Mouse (Mus musculus) limb, embryonic 10.5 days (tissue): ENCODE results near the gene Vps35l. TPM values are rescaled to one million over a fixed set of nuclear protein-coding genes. Genes with fewer than 3 reads are reported as not detected.

Experiments
- DNase-seq: peaks from one replicate; pipeline ENCODE4 v3.0.0-alpha.2; 2017; ENCODE audit warnings: low spot score
- H3K27ac ChIP-seq: fragments of 300-500 bp; sonication (generic); 2 replicates; pipeline ENCODE4 v1.5.1; 2016; ENCODE audit warnings: mild to moderate bottlenecking
- H3K27me3 ChIP-seq: fragments of 300-500 bp; sonication (generic); 2 replicates; pipeline ENCODE4 v1.6.1; 2016; ENCODE audit warnings: low read depth, mild to moderate bottlenecking; ENCODE audit not compliant: poor library complexity, severe bottlenecking
- H3K36me3 ChIP-seq: fragments of 300-500 bp; sonication (generic); 2 replicates; pipeline ENCODE4 v1.6.1; 2016; ENCODE audit warnings: mild to moderate bottlenecking, moderate library complexity
- H3K4me1 ChIP-seq: fragments of 300-500 bp; sonication (generic); 2 replicates; pipeline ENCODE4 v1.6.1; 2016
- H3K4me3 ChIP-seq: fragments of 300-500 bp; sonication (generic); 2 replicates; pipeline ENCODE4 v1.5.1; 2016; ENCODE audit warnings: mild to moderate bottlenecking, moderate library complexity
- H3K9me3 ChIP-seq: fragments of 300-500 bp; sonication (generic); replicated peaks from 2 replicates; pipeline ENCODE4 v1.6.1; 2016; ENCODE audit warnings: mild to moderate bottlenecking
- WGBS: fragments of 180-500 bp; shearing (Covaris S2); methylation state at CpG from one replicate; pipeline ENCODE4 v1.1.7; 2016; 5-methylcytosine and 5-hydroxymethylcytosine counted together
- polyA plus RNA-seq: library from polyadenylated mRNA; unstranded; fragments of >200 nt; fragmentation: Nextera tagmentation; extraction: Ambion mirVana; gene quantifications from 2 replicates; pipeline ENCODE4 v1.2.1, GENCODE M21; 2016

Vps35l gene
- polyA plus RNA-seq, 1 experiment from 2014 or later: 60.2 TPM

DNA sequence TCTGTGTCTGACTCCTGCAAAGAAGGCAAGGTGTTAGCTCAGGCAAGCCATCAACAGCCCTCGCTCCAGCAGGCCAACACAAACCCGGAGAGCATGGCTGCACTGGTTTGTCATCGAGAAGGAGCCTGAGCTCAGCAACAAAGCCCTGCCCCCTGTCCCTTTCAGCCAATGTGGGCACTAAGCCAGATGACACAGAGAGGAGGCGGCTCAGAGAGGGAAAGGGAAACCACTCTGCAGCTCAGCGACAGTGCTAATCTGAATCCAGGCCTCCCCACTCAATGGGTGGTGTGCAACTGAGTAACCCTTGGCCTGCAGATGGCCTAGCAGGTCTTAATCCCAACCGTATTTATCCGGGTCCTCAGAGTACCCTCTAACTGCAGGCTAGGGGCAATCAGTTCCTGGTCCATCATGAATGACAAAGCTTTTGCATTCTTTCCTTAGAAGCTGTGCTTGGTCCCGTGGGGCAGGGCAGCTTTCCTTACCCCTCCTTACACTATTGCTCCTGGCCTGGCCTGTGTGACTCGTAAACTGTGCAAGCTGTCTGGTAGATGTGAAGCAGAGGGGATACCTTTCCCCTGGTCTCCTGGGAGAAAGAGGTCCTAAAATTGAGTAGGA, 110.8 kb downstream of the Vps35l start:
- H3K9me3 ChIP-seq: no peaks in the 10 kb centered on the region
- WGBS: 88% methylated on average over 9 of the region's 9 CpGs
- DNase-seq: no peak
- H3K4me3 ChIP-seq: no peak overlapping the region
- H3K4me1 ChIP-seq: peaks cover 5% of the 10 kb centered on the region
- H3K27ac ChIP-seq: no peak overlapping the region
- H3K27me3 ChIP-seq: no peaks in the 10 kb centered on the region
- peaks cover 84% of the 10 kb centered on the region for H3K36me3 ChIP-seq

DNA sequence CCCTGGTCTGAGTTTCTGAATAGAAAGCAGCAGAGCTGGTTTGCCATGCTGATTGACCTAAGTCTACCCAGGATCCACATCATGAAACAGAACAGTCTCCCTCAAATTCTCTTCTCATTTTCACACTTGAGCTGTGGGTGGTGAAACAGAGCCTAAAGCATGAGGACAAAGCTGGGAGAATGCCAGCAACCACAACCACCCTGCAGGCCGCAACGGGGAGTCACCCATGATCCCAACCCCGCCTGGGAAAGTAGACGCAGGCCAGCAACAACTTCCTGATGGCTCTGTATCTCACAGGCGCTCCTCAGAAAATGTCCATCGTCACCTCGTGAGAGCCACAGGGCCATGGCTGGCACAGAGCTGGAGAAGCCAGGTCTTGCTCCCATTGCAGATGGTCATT, 111.5 kb downstream of the Vps35l start:
- 93% methylated on average over 7 of the region's 7 CpGs for WGBS
- DNase-seq: no peak
- Histone ChIP-seq H3K36me3 (peaks cover 76% of the 10 kb centered on the region), H3K9me3 (no peaks in the 10 kb centered on the region), H3K4me3 (no peak overlapping the region), H3K4me1 (peaks cover 8% of the 10 kb centered on the region), H3K27me3 (no peaks in the 10 kb centered on the region), H3K27ac (no peak overlapping the region)

DNA sequence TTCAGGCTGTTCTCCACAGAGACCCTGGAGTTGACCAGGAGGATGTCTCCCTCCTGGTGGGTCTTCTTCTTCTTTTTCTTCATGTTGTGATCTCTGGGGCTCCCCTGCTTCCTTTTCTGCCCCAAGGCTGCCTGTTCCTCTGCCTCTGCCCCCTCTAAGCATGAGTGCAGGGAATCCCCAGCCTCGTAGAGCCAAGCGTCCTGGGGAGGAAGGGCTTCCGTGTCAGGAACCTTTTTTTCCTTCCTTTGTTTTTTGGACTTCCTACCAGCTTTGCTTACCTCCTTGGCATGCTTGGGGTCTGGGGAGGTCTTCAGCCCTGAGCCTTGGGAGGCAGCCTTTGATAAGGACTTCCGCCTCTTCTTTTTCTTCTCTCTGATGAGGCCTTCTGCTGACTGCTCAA, 112.6 kb downstream of the Vps35l start:
- no peak overlapping the region for H3K4me3 ChIP-seq
- peaks cover 66% of the 10 kb centered on the region for H3K36me3 ChIP-seq
- 90% methylated on average over 4 of the region's 4 CpGs for WGBS
- no peak overlapping the region for H3K27ac ChIP-seq
- no peak for DNase-seq
- no peaks in the 10 kb centered on the region for H3K9me3 ChIP-seq
- no peaks in the 10 kb centered on the region for H3K27me3 ChIP-seq
- H3K4me1 ChIP-seq: peaks cover 8% of the 10 kb centered on the region

DNA sequence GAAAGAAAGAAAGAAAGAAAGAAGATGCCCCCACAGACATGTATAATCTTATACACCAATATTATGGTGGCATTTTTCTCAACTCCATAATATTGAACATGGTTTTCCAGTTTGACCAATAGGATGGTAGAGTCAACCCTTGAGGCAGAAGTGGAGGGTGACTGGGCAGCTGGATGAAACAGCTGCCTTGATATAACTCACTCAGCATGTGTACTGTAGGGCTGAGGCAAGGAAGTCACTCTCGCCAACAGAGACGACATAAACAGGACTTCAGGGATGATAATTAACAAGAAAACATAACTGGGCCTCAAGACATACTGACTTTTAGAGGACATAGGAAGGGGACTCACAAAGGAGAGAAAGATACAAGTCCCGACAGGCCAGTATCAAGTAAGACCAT, 114.6 kb downstream of the Vps35l start:
- Histone ChIP-seq H3K27me3 (no peaks in the 10 kb centered on the region), H3K9me3 (no peaks in the 10 kb centered on the region), H3K27ac (peak overlapping the region; percentile 85), H3K4me1 (peaks cover 8% of the 10 kb centered on the region), H3K36me3 (peaks cover 46% of the 10 kb centered on the region), H3K4me3 (peak overlapping the region; percentile 91)
- 33% methylated on average over 3 of the region's 3 CpGs for WGBS
- DNase-seq: no peak

DNA sequence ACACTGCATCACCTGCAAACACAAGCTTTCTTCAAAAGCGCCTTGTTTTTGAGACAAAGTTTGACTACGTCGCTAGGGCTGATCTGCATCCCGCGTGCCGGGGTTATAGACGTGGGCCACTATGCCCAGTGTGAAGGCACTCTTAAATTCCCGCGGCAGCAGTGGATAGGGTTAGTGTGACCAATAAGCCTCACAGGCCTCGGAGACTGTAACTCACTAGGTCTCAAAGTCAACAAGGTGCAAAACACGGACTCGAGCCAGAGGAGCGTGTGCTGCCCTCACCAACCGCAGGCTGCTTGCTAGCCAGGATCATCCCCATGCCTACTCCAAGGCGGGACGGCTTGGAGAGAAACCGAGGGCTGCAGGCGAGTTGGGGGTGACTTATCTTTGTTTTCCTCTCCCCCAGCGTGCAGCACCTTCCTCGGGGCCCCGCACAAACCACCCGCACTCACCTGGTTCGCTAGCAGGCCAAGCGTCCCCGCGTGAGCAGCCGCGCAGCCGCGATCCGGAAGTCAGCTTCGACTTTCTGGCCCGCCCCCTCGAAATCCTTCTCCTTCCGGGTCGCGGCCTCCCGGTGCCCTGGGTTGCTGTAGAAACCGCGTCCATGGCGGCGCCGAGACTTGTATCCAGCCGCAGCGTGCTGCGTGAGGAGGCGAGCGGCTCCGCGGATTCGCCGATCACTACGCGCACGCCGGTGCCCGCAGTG, 115.3 kb downstream of the Vps35l start, which contains the start of gene Iqck:
Iqck (plus strand) TSS at position 582 of the 706 bp plus-strand sequence.
- H3K27ac ChIP-seq: peak within 1 kb of the TSS; percentile 85
- peak; percentile 93 for DNase-seq
- H3K4me1 ChIP-seq: peaks cover 8% of the 10 kb centered on the region
- H3K4me3 ChIP-seq: peak within 1 kb of the TSS; percentile 91
- no peaks in the 10 kb centered on the region for H3K27me3 ChIP-seq
- peaks cover 39% of the 10 kb centered on the region for H3K36me3 ChIP-seq
- H3K9me3 ChIP-seq: no peaks in the 10 kb centered on the region
- under 1% methylated on average over 57 of the region's 57 CpGs for WGBS

DNA sequence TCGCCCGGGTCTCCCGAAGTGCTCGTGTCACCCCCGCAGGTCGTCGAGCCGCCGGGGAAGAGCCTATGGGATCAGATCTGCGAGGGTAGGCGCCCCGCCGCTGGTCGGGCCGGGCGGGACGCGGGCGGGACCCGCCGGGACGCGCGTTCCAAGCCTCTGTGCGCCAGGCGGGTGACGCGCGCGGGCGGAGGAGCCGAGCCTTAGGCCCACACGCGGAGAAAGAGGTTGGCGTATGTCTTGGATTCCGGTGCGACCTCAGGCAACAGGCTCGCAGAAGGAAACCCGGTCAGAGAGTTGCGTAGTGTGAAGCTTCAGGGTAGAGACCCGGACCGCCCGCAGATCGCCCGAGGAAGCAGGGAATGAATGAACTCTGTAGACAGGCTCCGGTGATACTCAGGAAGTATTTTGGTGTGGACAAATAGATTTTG, 115.9 kb downstream of the Vps35l start, which contains the start of gene Knop1:
Knop1 (minus strand) TSS at position 378 of the 428 bp plus-strand sequence.
- H3K27ac ChIP-seq: peak within 1 kb of the TSS; percentile 85

DNA sequence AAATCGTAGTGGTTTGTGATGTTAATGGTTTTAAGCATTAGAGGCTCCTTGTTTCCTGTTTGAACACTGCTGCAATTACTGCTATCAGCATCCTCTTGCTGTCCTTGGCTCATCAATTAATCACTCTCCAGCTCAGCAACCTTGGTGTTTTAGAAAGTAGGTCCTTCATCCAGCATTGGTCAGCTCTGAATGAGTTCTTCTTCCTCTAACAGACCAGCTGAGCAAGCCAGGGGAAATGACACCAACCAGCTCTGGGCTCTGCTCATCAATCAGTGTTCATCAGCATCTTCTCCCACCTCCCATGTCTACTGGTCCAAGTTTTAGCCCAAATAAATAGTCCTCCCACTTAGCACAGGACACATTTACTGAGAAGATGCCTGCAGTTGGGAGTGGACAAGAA, 118.6 kb downstream of the Vps35l start:
- Histone ChIP-seq H3K27me3 (no peaks in the 10 kb centered on the region), H3K36me3 (peaks cover 5% of the 10 kb centered on the region), H3K9me3 (no peaks in the 10 kb centered on the region), H3K4me3 (no peak overlapping the region), H3K27ac (no peak overlapping the region), H3K4me1 (peaks cover 8% of the 10 kb centered on the region)
- DNase-seq: no peak
- WGBS: 94% methylated on average over 1 of the region's 1 CpGs

More for the DNA sequence above, 115.9 kb downstream of the Vps35l start, which contains the start of gene Knop1:
- no peaks in the 10 kb centered on the region for H3K27me3 ChIP-seq
- no peak for DNase-seq
- WGBS: under 1% methylated on average over 46 of the region's 46 CpGs
- no peaks in the 10 kb centered on the region for H3K9me3 ChIP-seq
- peaks cover 33% of the 10 kb centered on the region for H3K36me3 ChIP-seq
- peak within 1 kb of the TSS; percentile 91 for H3K4me3 ChIP-seq
- peaks cover 8% of the 10 kb centered on the region for H3K4me1 ChIP-seq

DNA sequence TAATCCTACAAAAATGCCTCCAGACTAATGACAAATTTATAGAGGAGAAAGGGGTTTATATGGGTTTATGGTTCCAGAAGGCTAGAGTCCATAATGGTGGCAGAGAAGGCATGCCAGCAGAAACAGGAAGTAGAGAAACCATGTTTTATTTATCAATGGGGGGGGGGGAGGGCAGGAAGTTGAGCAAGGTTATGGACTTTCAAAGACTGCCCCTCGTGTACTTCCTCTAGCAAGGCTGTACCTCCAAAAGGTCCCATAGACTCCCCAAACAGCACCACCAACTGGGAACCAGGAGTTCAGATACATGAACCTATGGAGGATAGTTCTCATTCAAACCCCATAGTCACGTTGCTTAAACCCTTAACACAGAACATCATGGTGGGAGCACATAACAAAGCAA, 125.3 kb downstream of the Vps35l start:
- H3K4me1 ChIP-seq: no peaks in the 10 kb centered on the region
- no peak overlapping the region for H3K27ac ChIP-seq
- no peaks in the 10 kb centered on the region for H3K27me3 ChIP-seq
- no peaks in the 10 kb centered on the region for H3K9me3 ChIP-seq
- no peak for DNase-seq
- no peak overlapping the region for H3K4me3 ChIP-seq
- WGBS: 73% methylated on average over 2 of the region's 2 CpGs
- H3K36me3 ChIP-seq: no peaks in the 10 kb centered on the region

DNA sequence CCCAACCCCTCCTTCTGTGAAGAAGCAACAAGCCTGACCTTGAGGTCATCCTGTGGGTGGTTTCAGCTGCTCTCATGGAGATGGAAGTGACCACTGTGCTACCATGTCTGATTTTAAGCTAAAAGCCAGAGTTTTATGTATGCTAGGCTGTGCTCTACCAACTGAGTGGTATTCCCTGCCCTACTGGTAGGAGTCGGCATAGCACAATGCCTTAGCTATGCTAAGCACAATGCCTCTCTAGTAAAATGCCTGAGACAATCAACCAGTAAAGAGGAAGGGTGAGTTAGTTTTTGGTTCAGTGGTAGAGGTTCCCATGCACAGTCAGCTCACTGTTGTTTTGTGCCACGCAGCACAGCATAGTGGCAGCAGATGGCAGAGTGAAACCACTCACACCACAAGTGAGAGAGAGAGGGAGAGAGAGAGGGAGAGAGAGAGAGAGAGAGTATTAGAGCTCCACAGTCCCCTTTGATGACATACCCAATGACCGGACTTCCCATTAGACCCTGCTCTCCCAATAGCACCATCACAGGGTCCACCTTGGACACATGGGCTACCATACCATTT, 139.5 kb downstream of the Vps35l start:
- DNase-seq: no peak
- no peaks in the 10 kb centered on the region for H3K36me3 ChIP-seq
- H3K4me3 ChIP-seq: no peak overlapping the region
- WGBS: 96% methylated on average over 3 of the region's 3 CpGs
- H3K27ac ChIP-seq: no peak overlapping the region
- no peaks in the 10 kb centered on the region for H3K27me3 ChIP-seq
- H3K4me1 ChIP-seq: no peaks in the 10 kb centered on the region
- no peaks in the 10 kb centered on the region for H3K9me3 ChIP-seq

DNA sequence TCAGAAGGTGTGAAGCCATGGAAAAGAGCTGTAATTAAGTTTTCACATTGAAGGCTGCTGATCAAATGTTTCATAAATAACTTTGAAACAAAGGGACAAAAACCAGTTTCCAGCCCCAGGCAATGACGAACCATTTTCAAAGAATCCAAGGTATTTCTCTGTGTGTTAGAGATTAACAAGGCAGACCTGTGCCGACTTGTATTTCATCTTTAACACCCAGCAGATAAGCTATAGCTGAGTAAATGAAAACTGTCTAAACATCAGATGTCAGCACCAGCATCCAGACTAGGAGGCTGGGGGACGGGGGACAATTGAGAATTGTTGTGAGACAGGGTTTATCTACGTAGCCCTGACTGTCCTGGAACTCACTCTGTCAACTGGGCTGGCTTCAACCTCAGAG, 143.9 kb downstream of the Vps35l start:
- Histone ChIP-seq H3K4me1 (no peaks in the 10 kb centered on the region), H3K27me3 (no peaks in the 10 kb centered on the region), H3K36me3 (no peaks in the 10 kb centered on the region), H3K4me3 (no peak overlapping the region), H3K9me3 (no peaks in the 10 kb centered on the region), H3K27ac (no peak overlapping the region)
- DNase-seq: no peak
- WGBS: 78% methylated on average over 4 of the region's 4 CpGs

DNA sequence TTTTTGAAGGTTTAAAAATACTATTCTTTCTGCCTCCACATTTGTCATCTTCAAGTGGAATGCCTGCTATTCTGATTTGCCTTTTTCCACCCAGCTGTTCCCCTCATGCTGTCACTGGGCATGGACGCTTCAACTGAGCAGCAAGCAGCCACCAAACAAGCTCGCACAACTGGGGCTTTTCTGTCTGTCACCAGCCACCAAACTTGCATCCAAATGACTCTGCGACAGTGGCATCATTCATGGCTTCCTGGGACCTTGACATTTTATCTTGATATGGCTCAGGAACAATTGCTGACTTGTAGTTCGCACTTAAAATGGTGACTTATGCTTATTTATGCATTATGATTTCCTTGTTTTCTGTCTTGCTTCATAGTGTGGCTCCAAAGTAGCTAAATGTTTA, 144.9 kb downstream of the Vps35l start:
- 93% methylated on average over 4 of the region's 4 CpGs for WGBS
- no peak for DNase-seq
- H3K36me3 ChIP-seq: no peaks in the 10 kb centered on the region
- H3K27me3 ChIP-seq: no peaks in the 10 kb centered on the region
- no peak overlapping the region for H3K27ac ChIP-seq
- H3K9me3 ChIP-seq: no peaks in the 10 kb centered on the region
- H3K4me3 ChIP-seq: no peak overlapping the region
- no peaks in the 10 kb centered on the region for H3K4me1 ChIP-seq

DNA sequence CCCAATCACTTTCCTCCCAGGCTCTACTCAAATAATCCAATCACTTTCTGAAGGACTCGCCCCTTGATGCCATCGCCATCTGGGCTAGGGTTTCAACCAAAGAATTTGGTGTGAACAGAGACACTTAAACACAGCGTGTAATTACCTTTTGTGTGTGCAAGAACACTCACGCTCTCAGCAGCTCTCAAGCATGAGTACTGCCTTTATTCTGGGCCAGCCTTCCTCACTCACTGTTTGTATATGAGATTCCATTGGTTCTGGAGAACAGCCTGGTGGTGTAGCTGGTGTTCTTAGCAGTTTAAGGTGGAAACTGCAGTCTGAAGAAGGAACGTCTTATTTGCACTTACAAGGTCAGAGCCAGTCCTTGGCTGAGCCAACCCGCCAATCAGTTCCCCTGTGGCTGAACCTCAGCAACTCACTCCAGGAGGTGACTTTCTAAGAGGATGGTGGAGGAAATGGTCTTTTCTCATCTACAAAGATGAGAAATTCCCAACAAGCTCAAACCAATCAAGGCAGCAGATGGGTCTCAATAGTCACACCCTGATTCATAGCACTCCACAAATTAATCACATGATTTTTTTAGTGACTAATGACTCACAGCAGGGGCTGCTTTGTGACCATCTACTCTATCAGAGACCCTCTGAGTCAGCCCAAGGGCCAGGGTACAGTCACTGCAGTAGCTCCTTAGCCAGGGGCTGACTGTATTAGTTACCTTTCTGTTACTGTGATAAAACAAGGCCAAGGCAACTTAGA, 147.5 kb downstream of the Vps35l start:
- no peaks in the 10 kb centered on the region for H3K27me3 ChIP-seq
- 42% methylated on average over 6 of the region's 6 CpGs for WGBS
- H3K4me3 ChIP-seq: no peak overlapping the region
- DNase-seq: no peak
- no peaks in the 10 kb centered on the region for H3K9me3 ChIP-seq
- no peak overlapping the region for H3K27ac ChIP-seq
- no peaks in the 10 kb centered on the region for H3K4me1 ChIP-seq
- no peaks in the 10 kb centered on the region for H3K36me3 ChIP-seq
